Mouse (Mus musculus): ENCODE measurements at regions not wholly inside any gene's neighbourhood (a gene's known extent, or its start where the extent isn't known, plus 50 kb on each side); places are given as distances from the start of the nearest gene placed in this dataset.
"Not testable (repeated sequence)": the region's sequence is repeated elsewhere in the genome, so short reads cannot be mapped to it uniquely, and the experiment has no call there.

DNA sequence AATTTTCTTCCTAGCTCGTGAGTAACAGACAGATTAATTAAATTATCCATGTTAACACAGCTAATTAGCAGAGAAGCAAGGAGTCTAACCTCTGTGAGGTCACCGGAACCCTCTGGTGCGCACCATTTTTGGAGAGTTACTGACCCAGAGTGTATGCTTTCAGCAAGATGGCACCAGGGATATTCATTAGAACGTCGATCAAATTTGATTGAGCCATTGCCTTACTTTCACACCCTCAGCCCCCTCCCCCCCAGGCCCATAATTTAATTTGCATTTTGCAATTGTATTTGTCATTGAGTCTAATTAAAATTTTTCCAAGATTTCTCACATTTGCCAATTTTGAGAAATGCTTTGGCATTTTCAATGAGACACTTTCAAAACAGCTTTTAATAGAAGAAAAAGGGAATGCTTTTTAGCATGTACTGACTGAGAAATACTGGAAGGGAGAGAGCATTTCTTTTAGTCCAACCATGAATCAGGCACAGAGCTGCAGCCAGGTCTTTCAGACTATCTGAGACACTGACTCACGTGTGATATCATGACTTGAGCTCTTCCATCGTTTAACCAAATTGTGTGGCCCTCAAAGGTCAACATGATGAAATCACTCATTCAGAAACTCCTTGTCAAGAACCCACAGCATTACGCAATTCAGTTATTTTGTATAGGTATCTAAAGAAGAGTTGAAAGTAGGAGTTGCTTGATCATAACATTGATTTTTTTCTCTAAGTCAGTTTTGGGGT lies 198.6 kb downstream of the Fam198b start:
- 70% methylated on average over 8 of the region's 8 CpGs for WGBS
- Histone ChIP-seq H3K4me2 (no peak overlapping the region), H3K27me3 (no peaks in the 10 kb centered on the region), H3K9ac (no peak overlapping the region), H3K9me3 (no peaks in the 10 kb centered on the region), H3K4me1 (peaks cover 6% of the 10 kb centered on the region; the same call in 1 of the 2 replicates), H3K27ac (no peak overlapping the region), H3K36me3 (no peaks in the 10 kb centered on the region), H3K4me3 (no peak overlapping the region)
- ATAC-seq (ENCODE audit: borderline replicate concordance, extremely low read depth, low FRiP score, low TSS enrichment) = no peak

DNA sequence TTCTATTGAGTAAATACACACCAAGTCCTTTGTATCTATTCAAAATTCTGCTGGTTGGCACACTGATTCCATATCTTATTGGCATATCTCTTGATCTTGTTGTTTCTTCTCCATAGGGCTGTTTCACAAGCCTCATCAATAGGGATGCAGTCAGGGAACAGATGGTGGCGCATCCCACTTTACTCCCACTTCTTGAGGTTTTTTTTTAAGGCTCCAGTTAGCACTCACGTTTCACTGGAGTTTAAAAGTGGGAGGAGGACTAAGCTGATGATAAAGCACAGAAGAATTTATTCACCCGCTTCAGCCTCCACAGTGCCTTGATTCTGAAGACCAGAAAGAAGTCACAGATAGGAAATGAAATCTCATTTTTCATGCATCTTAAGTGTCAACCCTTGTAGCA lies 199.8 kb downstream of the Fam198b start:
- Histone ChIP-seq H3K36me3 (no peaks in the 10 kb centered on the region), H3K27ac (no peak overlapping the region), H3K4me2 (no peak overlapping the region), H3K9ac (no peak overlapping the region), H3K4me3 (no peak overlapping the region), H3K27me3 (no peaks in the 10 kb centered on the region), H3K4me1 (peaks cover 6% of the 10 kb centered on the region; the same call in 1 of the 2 replicates), H3K9me3 (no peaks in the 10 kb centered on the region)
- ATAC-seq (ENCODE audit: borderline replicate concordance, extremely low read depth, low FRiP score, low TSS enrichment) = no peak
- WGBS = 53% methylated on average over 3 of the region's 3 CpGs

DNA sequence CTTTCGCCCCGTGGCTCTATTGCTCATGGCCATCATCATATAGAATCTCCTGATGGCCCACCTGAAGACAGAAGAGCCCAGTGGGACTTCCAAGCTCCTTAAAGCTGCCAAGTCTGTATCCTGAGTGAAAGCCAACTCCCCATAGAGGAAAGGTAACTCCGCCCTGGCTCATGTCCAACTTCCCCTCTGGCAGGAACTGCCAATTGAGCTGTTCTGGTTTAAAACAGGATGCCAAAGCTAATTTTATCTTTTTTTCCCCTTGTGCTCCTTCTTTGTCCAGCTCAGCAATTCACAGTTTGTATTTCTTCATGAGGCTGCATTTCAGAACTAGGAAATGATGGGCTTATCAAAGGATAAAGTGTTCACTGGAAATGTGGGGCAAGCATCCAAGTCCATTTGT lies 215.3 kb downstream of the Fam198b start:
- H3K27me3 ChIP-seq = no peaks in the 10 kb centered on the region
- H3K4me2 ChIP-seq = no peak overlapping the region
- WGBS = 72% methylated on average over 3 of the region's 3 CpGs
- no peak overlapping the region for H3K4me3 ChIP-seq
- no peaks in the 10 kb centered on the region for H3K36me3 ChIP-seq
- no peaks in the 10 kb centered on the region for H3K4me1 ChIP-seq
- H3K27ac ChIP-seq = no peak overlapping the region
- no peaks in the 10 kb centered on the region for H3K9me3 ChIP-seq
- no peak overlapping the region for H3K9ac ChIP-seq
- no peak for ATAC-seq (ENCODE audit: borderline replicate concordance, extremely low read depth, low FRiP score, low TSS enrichment)

DNA sequence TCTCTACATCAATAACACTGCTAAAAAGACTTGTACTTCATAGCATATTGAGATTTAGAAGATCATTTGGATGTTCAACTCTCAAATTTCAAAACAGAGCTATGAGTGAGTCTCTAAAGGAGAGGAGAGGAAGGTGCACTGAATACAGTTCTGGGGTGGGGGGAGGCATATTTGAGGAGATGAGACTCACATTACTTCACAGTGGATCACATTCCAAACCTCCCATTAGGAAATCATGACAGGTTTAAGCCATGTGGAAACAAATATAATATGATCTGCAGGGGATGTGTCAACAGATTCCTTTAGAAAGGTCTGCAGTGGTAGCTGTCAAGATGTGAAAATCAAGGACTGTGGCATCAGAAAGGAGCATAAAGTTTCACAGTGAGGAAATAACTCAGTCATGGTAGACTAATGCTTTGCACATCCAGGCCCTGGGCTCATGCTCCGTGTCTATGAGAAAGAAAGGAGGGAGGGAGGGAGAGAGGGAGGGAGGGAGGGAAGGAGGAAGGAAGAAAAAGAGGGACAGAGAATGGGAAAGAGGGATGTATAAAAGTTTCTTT lies 235.9 kb downstream of the Fam198b start:
- ATAC-seq (ENCODE audit: borderline replicate concordance, extremely low read depth, low FRiP score, low TSS enrichment) = no peak
- Histone ChIP-seq H3K4me1 (no peaks in the 10 kb centered on the region), H3K9me3 (no peaks in the 10 kb centered on the region), H3K27me3 (no peaks in the 10 kb centered on the region), H3K27ac (no peak overlapping the region), H3K36me3 (no peaks in the 10 kb centered on the region), H3K9ac (no peak overlapping the region), H3K4me3 (no peak overlapping the region), H3K4me2 (no peak overlapping the region)
- WGBS = 56% methylated on average over 1 of the region's 1 CpGs

DNA sequence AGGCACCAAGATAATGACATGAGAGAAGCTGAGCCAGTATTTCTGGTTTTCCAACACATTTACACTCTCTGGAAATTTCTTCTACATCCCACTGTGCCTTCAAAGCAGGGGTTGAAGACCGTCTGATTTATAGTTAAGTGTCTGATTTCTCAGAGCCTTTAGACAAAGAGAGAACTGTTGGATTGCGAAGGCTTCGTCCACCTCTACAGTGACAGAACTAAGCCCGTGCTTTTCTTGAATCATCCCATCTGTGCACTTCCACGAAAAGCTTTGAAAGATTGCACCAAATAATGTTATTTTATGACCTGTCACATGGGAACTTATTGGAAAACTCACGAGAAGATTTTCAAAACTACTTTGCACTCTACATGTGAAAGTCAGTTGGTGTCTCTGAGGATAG lies 239.3 kb downstream of the Fam198b start:
- ATAC-seq (ENCODE audit: borderline replicate concordance, extremely low read depth, low FRiP score, low TSS enrichment) = no peak
- no peak overlapping the region for H3K27ac ChIP-seq
- H3K4me1 ChIP-seq = no peaks in the 10 kb centered on the region
- no peak overlapping the region for H3K4me2 ChIP-seq
- no peak overlapping the region for H3K9ac ChIP-seq
- 62% methylated on average over 6 of the region's 6 CpGs for WGBS
- no peaks in the 10 kb centered on the region for H3K36me3 ChIP-seq
- no peaks in the 10 kb centered on the region for H3K27me3 ChIP-seq
- H3K9me3 ChIP-seq = no peaks in the 10 kb centered on the region
- H3K4me3 ChIP-seq = no peak overlapping the region

DNA sequence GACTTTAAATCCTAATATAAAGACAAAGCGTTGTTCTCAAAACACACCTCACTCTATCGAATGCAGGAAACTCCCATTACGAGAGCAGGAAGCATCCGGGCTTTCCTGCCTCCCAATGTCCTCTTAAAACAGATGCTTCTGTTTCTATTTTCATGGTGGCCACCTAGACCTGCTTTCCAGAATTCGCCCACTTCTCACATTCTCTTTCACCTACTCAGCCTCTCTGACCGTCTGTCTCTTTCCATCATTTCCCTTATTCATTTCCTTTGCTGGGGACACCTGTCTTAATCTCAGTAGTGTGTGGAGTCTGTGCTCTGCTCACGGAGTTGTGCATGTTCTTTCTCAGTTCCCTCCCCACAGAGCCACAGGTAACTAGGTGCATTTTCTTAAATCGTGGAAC lies 240.3 kb downstream of the Fam198b start:
- Histone ChIP-seq H3K27me3 (no peaks in the 10 kb centered on the region), H3K4me3 (no peak overlapping the region), H3K4me1 (no peaks in the 10 kb centered on the region), H3K9ac (no peak overlapping the region), H3K27ac (no peak overlapping the region), H3K36me3 (no peaks in the 10 kb centered on the region), H3K9me3 (no peaks in the 10 kb centered on the region), H3K4me2 (no peak overlapping the region)
- no peak for ATAC-seq (ENCODE audit: borderline replicate concordance, extremely low read depth, low FRiP score, low TSS enrichment)
- 73% methylated on average over 8 of the region's 8 CpGs for WGBS

DNA sequence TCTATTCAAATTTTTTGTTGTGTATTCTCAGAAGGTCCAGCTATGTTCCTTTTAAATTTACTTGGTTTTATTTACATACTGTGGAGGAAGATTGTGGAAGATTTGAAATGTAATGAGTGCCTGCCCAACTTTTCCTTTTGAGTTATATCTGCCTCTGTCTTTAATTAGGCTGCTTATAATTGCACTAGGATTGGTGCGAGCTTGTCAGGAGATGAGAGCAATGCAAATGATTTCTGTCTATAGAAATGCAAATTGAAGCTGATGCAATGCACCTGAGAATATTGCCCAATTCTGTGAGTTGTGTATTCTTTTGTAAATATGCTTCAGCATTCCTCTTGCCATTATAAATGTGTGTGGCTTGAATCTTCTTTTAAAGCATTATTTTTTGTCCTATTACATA lies 257.4 kb downstream of the Fam198b start:
- H3K27ac ChIP-seq = no peak overlapping the region
- H3K9me3 ChIP-seq = no peaks in the 10 kb centered on the region
- no peak for ATAC-seq (ENCODE audit: borderline replicate concordance, extremely low read depth, low FRiP score, low TSS enrichment)
- H3K4me2 ChIP-seq = no peak overlapping the region
- no peaks in the 10 kb centered on the region for H3K36me3 ChIP-seq
- H3K4me3 ChIP-seq = no peak overlapping the region
- no peak overlapping the region for H3K9ac ChIP-seq
- no peaks in the 10 kb centered on the region for H3K4me1 ChIP-seq
- 75% methylated on average over 1 of the region's 1 CpGs for WGBS
- no peaks in the 10 kb centered on the region for H3K27me3 ChIP-seq

DNA sequence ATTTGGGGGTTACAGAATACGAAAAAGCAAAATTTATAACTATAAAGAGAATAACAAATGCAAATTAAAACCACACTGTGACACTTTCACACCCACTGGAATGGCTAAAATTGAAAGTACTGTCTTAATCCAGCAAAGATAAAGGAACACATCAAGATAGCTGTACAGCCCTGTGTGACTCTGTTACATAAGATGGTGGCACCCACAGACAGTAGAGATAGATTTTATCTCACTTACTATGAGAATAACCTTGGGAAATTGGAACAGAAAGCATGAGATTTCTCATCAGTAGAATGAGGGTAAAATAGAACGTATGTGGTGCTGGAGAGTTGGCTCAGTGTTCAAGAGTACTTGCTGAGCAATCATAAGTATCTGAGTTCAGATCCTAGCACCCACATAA lies 276.1 kb downstream of the Fam198b start:
- Histone ChIP-seq H3K9me3 (no peaks in the 10 kb centered on the region), H3K4me2 (no peak overlapping the region), H3K4me3 (no peak overlapping the region), H3K36me3 (no peaks in the 10 kb centered on the region), H3K27ac (no peak overlapping the region), H3K27me3 (no peaks in the 10 kb centered on the region), H3K4me1 (no peaks in the 10 kb centered on the region), H3K9ac (no peak overlapping the region)
- no peak for ATAC-seq (ENCODE audit: borderline replicate concordance, extremely low read depth, low FRiP score, low TSS enrichment)
- 69% methylated on average over 2 of the region's 2 CpGs for WGBS

DNA sequence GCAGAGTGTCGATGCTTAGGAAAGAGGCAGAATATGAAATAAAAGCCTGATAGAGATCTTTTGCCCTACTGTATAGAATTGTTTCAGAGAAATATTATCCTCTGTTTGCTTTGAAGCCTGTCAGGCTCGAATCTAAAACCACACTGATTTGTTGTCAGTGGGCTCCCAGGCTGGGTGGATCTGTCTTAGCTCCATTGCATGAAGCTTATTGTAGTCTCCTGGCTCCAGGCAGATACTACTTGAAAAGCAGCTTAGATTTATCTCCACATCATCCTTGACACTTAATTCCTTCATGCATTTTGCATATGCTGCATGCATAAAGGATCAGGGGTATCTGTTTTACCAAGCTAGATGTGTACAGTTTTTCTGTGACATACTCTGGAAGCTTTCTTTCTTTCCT lies 297.4 kb downstream of the Fam198b start:
- no peaks in the 10 kb centered on the region for H3K36me3 ChIP-seq
- no peak overlapping the region for H3K27ac ChIP-seq
- no peak overlapping the region for H3K4me3 ChIP-seq
- H3K27me3 ChIP-seq = no peaks in the 10 kb centered on the region
- 51% methylated on average over 2 of the region's 2 CpGs for WGBS
- H3K4me1 ChIP-seq = no peaks in the 10 kb centered on the region
- ATAC-seq (ENCODE audit: borderline replicate concordance, extremely low read depth, low FRiP score, low TSS enrichment) = no peak
- H3K9ac ChIP-seq = no peak overlapping the region
- no peaks in the 10 kb centered on the region for H3K9me3 ChIP-seq
- no peak overlapping the region for H3K4me2 ChIP-seq

DNA sequence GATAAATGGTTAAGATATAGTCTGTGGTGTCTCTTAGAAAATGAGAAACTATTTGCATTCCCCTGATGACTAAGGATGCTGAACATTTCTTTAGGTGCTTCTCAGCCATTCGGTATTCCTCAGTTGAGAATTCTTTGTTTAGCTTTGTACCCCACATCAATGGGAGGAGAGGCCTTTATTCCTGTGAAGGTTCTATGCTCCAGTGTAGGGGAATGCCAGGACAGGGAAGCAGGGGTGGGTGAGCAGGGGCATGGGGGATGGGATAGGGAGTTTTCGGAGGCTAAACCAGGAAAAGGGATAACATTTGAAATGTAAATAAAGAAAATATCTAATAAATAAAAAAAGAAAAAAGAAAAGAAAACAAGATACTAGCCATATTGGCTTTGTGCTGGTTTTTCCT lies 297.8 kb downstream of the Fam198b start:
- H3K4me1 ChIP-seq; H3K9ac ChIP-seq; H3K27me3 ChIP-seq; H3K36me3 ChIP-seq; H3K4me3 ChIP-seq; H3K4me2 ChIP-seq; ATAC-seq (ENCODE audit: borderline replicate concordance, extremely low read depth, low FRiP score, low TSS enrichment); H3K9me3 ChIP-seq; H3K27ac ChIP-seq: not testable (repeated sequence)
- 48% methylated on average over 2 of the region's 2 CpGs for WGBS

DNA sequence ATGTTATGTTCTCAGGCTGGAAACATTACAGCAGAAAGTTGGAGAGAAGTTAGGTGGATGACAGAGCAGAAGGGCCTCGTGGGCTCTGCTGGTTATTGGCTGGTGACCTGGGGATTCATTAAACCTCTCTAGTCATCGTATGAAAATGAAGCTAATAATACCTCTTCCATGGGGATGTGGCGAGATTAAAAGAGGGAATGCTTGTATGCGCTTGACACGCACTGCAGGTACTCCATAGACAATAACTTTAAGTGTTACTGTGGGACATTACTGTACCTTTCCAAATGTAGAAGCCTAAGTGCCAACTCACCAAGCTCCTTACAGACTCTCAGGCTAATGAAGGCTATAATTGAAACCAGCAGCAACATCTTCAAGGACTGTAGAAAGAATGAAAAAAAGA lies 303.1 kb downstream of the Fam198b start:
- no peak overlapping the region for H3K4me2 ChIP-seq
- ATAC-seq (ENCODE audit: borderline replicate concordance, extremely low read depth, low FRiP score, low TSS enrichment) = no peak
- H3K36me3 ChIP-seq = no peaks in the 10 kb centered on the region
- 75% methylated on average over 5 of the region's 5 CpGs for WGBS
- H3K4me3 ChIP-seq = no peak overlapping the region
- no peaks in the 10 kb centered on the region for H3K9me3 ChIP-seq
- H3K9ac ChIP-seq = no peak overlapping the region
- no peaks in the 10 kb centered on the region for H3K4me1 ChIP-seq
- H3K27ac ChIP-seq = no peak overlapping the region
- H3K27me3 ChIP-seq = no peaks in the 10 kb centered on the region

DNA sequence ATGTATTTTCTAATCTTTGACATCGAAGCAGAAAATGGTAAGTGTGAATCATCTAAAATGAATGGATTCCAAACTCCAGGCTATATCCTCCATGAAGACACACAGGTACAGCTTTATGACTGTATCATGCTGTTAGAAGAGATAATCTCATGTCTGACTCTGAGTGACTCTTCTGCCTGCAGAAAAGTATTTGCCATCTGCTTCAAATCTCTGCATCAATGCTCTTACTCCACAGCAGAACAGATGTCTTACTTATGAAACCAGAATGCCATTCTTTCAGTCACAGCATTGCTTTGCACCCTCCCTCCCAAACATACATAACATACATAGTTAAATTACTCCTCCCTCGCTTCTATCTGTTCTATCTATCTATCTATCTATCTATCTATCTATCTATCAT lies 316.6 kb downstream of the Fam198b start:
- no peak for ATAC-seq (ENCODE audit: borderline replicate concordance, extremely low read depth, low FRiP score, low TSS enrichment)
- H3K4me3 ChIP-seq = no peak overlapping the region
- no peak overlapping the region for H3K27ac ChIP-seq
- H3K27me3 ChIP-seq = no peaks in the 10 kb centered on the region
- no peaks in the 10 kb centered on the region for H3K36me3 ChIP-seq
- H3K9ac ChIP-seq = no peak overlapping the region
- H3K9me3 ChIP-seq = no peaks in the 10 kb centered on the region
- WGBS = 70% methylated on average over 2 of the region's 2 CpGs
- no peak overlapping the region for H3K4me2 ChIP-seq
- H3K4me1 ChIP-seq = no peaks in the 10 kb centered on the region

DNA sequence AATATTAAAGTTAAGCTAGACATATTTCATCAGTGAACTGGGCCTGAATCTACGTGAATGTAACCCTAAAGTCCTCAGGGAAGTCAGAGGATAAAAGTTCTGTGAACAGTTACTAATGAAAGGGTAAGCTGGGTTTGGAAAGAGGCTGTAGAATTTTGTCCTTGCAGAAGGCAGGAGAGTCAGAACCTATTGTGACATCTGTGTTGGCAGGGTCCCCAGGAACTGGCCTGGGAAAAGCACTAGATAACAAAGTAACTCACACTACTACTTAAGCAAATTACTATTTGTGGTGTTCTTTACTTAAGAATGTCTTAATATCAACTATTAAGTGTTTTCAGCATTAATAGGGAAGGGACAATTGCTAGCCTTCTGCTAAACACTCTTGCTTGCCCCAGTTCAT lies 320.5 kb downstream of the Fam198b start:
- H3K4me2 ChIP-seq = no peak overlapping the region
- no peaks in the 10 kb centered on the region for H3K9me3 ChIP-seq
- no peak overlapping the region for H3K9ac ChIP-seq
- H3K4me1 ChIP-seq = no peaks in the 10 kb centered on the region
- 69% methylated on average over 1 of the region's 1 CpGs for WGBS
- no peaks in the 10 kb centered on the region for H3K36me3 ChIP-seq
- no peaks in the 10 kb centered on the region for H3K27me3 ChIP-seq
- H3K27ac ChIP-seq = no peak overlapping the region
- no peak overlapping the region for H3K4me3 ChIP-seq
- ATAC-seq (ENCODE audit: borderline replicate concordance, extremely low read depth, low FRiP score, low TSS enrichment) = no peak
